In the genomic region with DNA sequence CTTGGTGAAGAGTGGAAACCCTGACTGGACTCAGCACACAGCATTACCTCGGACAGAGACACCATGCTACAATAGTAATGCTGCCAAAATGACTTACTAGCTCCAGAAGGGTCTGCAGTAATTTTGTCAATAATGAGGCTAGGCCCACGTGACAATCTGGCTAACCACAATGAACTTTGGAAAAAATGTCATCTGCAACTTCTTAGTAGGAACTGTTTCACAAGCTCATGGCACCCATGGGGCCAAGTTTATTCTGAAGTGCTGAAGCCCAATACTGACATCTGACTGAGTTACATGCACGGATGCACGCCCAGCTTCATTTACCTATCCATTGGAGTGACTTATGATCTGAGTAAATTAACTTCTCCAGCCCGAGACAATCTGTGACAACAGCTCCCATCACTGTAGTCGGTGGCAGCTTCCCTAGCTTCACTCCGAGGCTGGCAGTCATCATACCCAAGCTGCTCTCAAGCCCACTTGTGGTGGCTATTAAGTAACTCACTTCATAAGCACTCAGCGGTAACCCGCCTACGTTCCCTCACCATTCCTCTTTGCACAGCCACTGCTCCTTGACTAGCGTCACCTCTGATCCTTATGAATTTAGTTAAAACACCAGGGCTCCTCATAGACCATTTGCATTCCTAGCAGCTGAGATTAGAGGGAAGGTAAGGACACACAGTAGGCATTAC, we compare ENCODE assay signal across 30 mouse cellular contexts. TPM values are rescaled to one million over a fixed set of nuclear protein-coding genes. Genes with fewer than 3 reads are reported as not detected.
DNase-seq lines count a peak whose midpoint lies in the region; ATAC-seq and TF ChIP-seq lines count a peak whose summit lies in the region.
"Had no signal": no experiment of that assay in that cellular context is flagged by ENCODE, and none has a peak within 500 bp of the region (broad histone marks: within the 10 kb centered on the region; RNA-seq: fewer than 3 reads in every experiment).

No protein-coding gene starts in this region.

- 0 out of 2 replicates have a peak overlapping the region, but pooled peaks have one; percentile 36 for H3K27ac ChIP-seq in gastrocnemius, adult 2 months
- no peak overlapping the region for H3K27ac ChIP-seq in midbrain, embryonic 11.5 days (ENCODE audit: low read depth, low read length)
- H3K27ac ChIP-seq in midbrain, embryonic 16.5 days (ENCODE audit: low read length), result no peak overlapping the region
- 0 out of 2 replicates have a peak overlapping the region, but pooled peaks have one; percentile 59 for H3K27ac ChIP-seq in lung, embryonic 15.5 days
- H3K27ac ChIP-seq: heart, embryonic 10.5 days; hindbrain, embryonic 15.5 days; limb, embryonic 15.5 days; neural tube, embryonic 12.5 days; stomach, embryonic 15.5 days had no signal

- no peak overlapping the region for H3K4me2 ChIP-seq in midbrain, embryonic 11.5 days
- no peak overlapping the region for H3K4me2 ChIP-seq in midbrain, embryonic 16.5 days (ENCODE audit: low read length)
- no peak overlapping the region for H3K4me2 ChIP-seq in lung, embryonic 15.5 days
- H3K4me2 ChIP-seq: hindbrain, embryonic 15.5 days; limb, embryonic 15.5 days; neural tube, embryonic 12.5 days; stomach, embryonic 15.5 days had no signal

- no peak for ATAC-seq in midbrain, embryonic 11.5 days (ENCODE audit: low FRiP score)
- no peak for ATAC-seq in midbrain, embryonic 16.5 days
- peak; percentile 51 for ATAC-seq in lung, embryonic 15.5 days (ENCODE audit: borderline replicate concordance, extremely low read depth, low FRiP score, low TSS enrichment)
- ATAC-seq in megakaryocyte progenitor cell, adult 5-6 weeks (replicated peaks; ENCODE audit: poor library complexity), result 0 out of 2 replicates have a peak, but pooled peaks have one; percentile 9
- ATAC-seq: activated CD4-positive, CD25-positive, alpha-beta regulatory T cell, adult 4 months; forebrain, embryonic 16.5 days; Patski had no signal

- no peaks in the 10 kb centered on the region for H3K9me3 ChIP-seq in midbrain, embryonic 11.5 days (ENCODE audit: control insufficient read depth, low read length)
- H3K9me3 ChIP-seq in midbrain, embryonic 16.5 days (replicated peaks; ENCODE audit: control insufficient read depth, low read length, poor library complexity, severe bottlenecking), result no peaks in the 10 kb centered on the region
- no peaks in the 10 kb centered on the region for H3K9me3 ChIP-seq in lung, embryonic 15.5 days
- H3K9me3 ChIP-seq: heart, embryonic 10.5 days; hindbrain, embryonic 15.5 days; limb, embryonic 15.5 days; megakaryocyte, embryonic 14.5 days; neural tube, embryonic 12.5 days; stomach, embryonic 15.5 days had no signal

- H3K9ac ChIP-seq in midbrain, embryonic 11.5 days (ENCODE audit: low read length), result no peak overlapping the region
- H3K9ac ChIP-seq in midbrain, embryonic 16.5 days (ENCODE audit: low read depth, low read length), result no peak overlapping the region
- H3K9ac ChIP-seq in lung, embryonic 15.5 days, result no peak overlapping the region
- H3K9ac ChIP-seq: hindbrain, embryonic 15.5 days; limb, embryonic 15.5 days; neural tube, embryonic 12.5 days; stomach, embryonic 15.5 days had no signal

- H3K4me3 ChIP-seq in gastrocnemius, adult 2 months, result no peak overlapping the region
- no peak overlapping the region for H3K4me3 ChIP-seq in midbrain, embryonic 11.5 days (ENCODE audit: low read depth, low read length)
- no peak overlapping the region for H3K4me3 ChIP-seq in midbrain, embryonic 16.5 days (ENCODE audit: low read depth, low read length)
- H3K4me3 ChIP-seq in lung, embryonic 15.5 days, result no peak overlapping the region
- H3K4me3 ChIP-seq: heart, embryonic 10.5 days; hindbrain, embryonic 15.5 days; limb, embryonic 15.5 days; megakaryocyte, embryonic 14.5 days; neural tube, embryonic 12.5 days; stomach, embryonic 15.5 days had no signal

- DNase-seq in gastrocnemius, adult 2 months, result no peak
- DNase-seq in gastrocnemius, postnatal 36 days, result no peak
- DNase-seq in midbrain, embryonic 11.5 days (ENCODE audit: low spot score, missing footprints), result peak; percentile 81
- no peak for DNase-seq in kidney, postnatal 25 days
- no peak for DNase-seq in heart, postnatal 25 days (ENCODE audit: low spot score)
- DNase-seq: cerebellum, adult 11 months; cerebellum, postnatal 36 days; gastrocnemius, postnatal 10 days; heart, postnatal 10 days; kidney, adult 18-20 months; right cerebral cortex, postnatal 14 days; thymus, postnatal 25 days had no signal

- WGBS in midbrain, embryonic 11.5 days, result 94% methylated on average over 11 of the region's 11 CpGs
- WGBS in midbrain, embryonic 16.5 days, result 92% methylated on average over 11 of the region's 11 CpGs
- 64% methylated on average over 11 of the region's 11 CpGs for WGBS in lung, embryonic 15.5 days

- no peak for TF ChIP-seq CTCF in gastrocnemius, adult 2 months (IDR thresholded peaks at IDR 0.05)

- intact Hi-C loops in gastrocnemius, adult 2 months (cut with DNase I), result no loop called here
- intact Hi-C loops in gastrocnemius, postnatal 36 days (cut with DNase I), result no loop called here
- intact Hi-C loops in heart, postnatal 25 days (cut with DNase I), result no loop called here

- no peaks in the 10 kb centered on the region for H3K27me3 ChIP-seq in midbrain, embryonic 11.5 days (ENCODE audit: control insufficient read depth, insufficient read depth, low read length)
- H3K27me3 ChIP-seq in midbrain, embryonic 16.5 days (ENCODE audit: control insufficient read depth, insufficient read depth, low read depth, low read length), result no peaks in the 10 kb centered on the region
- no peaks in the 10 kb centered on the region for H3K27me3 ChIP-seq in lung, embryonic 15.5 days
- H3K27me3 ChIP-seq: hindbrain, embryonic 15.5 days; limb, embryonic 15.5 days; megakaryocyte, embryonic 14.5 days; neural tube, embryonic 12.5 days; Patski; stomach, embryonic 15.5 days had no signal

- peaks cover 23% of the 10 kb centered on the region; the same call in 1 of the 2 replicates for H3K36me3 ChIP-seq in midbrain, embryonic 11.5 days (ENCODE audit: control insufficient read depth, insufficient read depth, low read length)
- H3K36me3 ChIP-seq in midbrain, embryonic 16.5 days (ENCODE audit: control insufficient read depth, insufficient read depth, low read length), result peaks cover 22% of the 10 kb centered on the region
- H3K36me3 ChIP-seq in lung, embryonic 15.5 days, result peaks cover 52% of the 10 kb centered on the region

- no peaks in the 10 kb centered on the region for H3K4me1 ChIP-seq in midbrain, embryonic 11.5 days (ENCODE audit: control insufficient read depth, insufficient read depth, low read length)
- H3K4me1 ChIP-seq in midbrain, embryonic 16.5 days (ENCODE audit: control insufficient read depth, insufficient read depth, low read length), result no peaks in the 10 kb centered on the region
- peaks cover 12% of the 10 kb centered on the region for H3K4me1 ChIP-seq in lung, embryonic 15.5 days
- H3K4me1 ChIP-seq: hindbrain, embryonic 15.5 days; neural tube, embryonic 12.5 days had no signal

RNA-seq across cellular contexts. Expression of a gene that starts 4.4 kb away (rescaled TPM):
- not detected for total RNA-seq in gastrocnemius, adult 2 months (2021)
- total RNA-seq in gastrocnemius, postnatal 36 days (2021), result not detected
- 0.34 and 0.43 TPM in 2 replicates for polyA plus RNA-seq in midbrain, embryonic 11.5 days (2014; fragmentation: Nextera tagmentation; extraction: Ambion mirVana)
- polyA plus RNA-seq in midbrain, embryonic 16.5 days (2015; fragmentation: Nextera tagmentation; extraction: Ambion mirVana), result 0.95 TPM in 1 of 2 replicates, not detected in the other
- polyA plus RNA-seq in lung, embryonic 15.5 days (2015; fragmentation: Nextera tagmentation; extraction: Ambion mirVana), result not detected in 2 replicates
- not detected in 2 replicates for total RNA-seq in megakaryocyte progenitor cell, adult 5-6 weeks (2015)
- not detected in 2 replicates for total RNA-seq in megakaryocyte progenitor cell, adult 5-6 weeks (2017)
- total RNA-seq in heart, postnatal 25 days (2021), result not detected
- total RNA-seq: gastrocnemius, postnatal 10 days; heart, postnatal 10 days; layer of hippocampus, postnatal 25 days; left cerebral cortex, postnatal 25 days; midbrain, postnatal 0 days had no signal
- polyA plus RNA-seq: C2C12; embryonic facial prominence, embryonic 11.5 days; midbrain, postnatal 0 days; neural tube, embryonic 12.5 days; Patski; spleen, adult 2 months had no signal

RNA-seq across cellular contexts. Expression of a gene that starts 35.8 kb away (rescaled TPM):
- total RNA-seq in gastrocnemius, adult 2 months (2021), result 10 to 100 TPM; 41.1 to 48.6 TPM
- total RNA-seq in gastrocnemius, postnatal 36 days (2021), result 10 to 100 TPM; 29.6 to 36.5 TPM
- 113 and 130 TPM in 2 replicates for polyA plus RNA-seq in midbrain, embryonic 11.5 days (2014; fragmentation: Nextera tagmentation; extraction: Ambion mirVana)
- polyA plus RNA-seq in midbrain, embryonic 16.5 days (2015; fragmentation: Nextera tagmentation; extraction: Ambion mirVana), result 142 and 159 TPM in 2 replicates
- polyA plus RNA-seq in lung, embryonic 15.5 days (2015; fragmentation: Nextera tagmentation; extraction: Ambion mirVana), result 107 TPM in 2 replicates
- total RNA-seq in megakaryocyte progenitor cell, adult 5-6 weeks (2015), result 160 and 188 TPM in 2 replicates
- 289 and 470 TPM in 2 replicates for total RNA-seq in megakaryocyte progenitor cell, adult 5-6 weeks (2017)
- total RNA-seq in heart, postnatal 25 days (2021), result 10 to 100 TPM; 31.4 to 37.7 TPM

RNA-seq across cellular contexts. Expression of a gene that starts 40.2 kb away (rescaled TPM):
- total RNA-seq in gastrocnemius, adult 2 months (2021), result 1 to 10 TPM; 6.9 to 8.3 TPM
- 1 to 10 TPM; 6.4 to 6.6 TPM for total RNA-seq in gastrocnemius, postnatal 36 days (2021)
- 1.7 and 1.8 TPM in 2 replicates for polyA plus RNA-seq in midbrain, embryonic 11.5 days (2014; fragmentation: Nextera tagmentation; extraction: Ambion mirVana)
- polyA plus RNA-seq in midbrain, embryonic 16.5 days (2015; fragmentation: Nextera tagmentation; extraction: Ambion mirVana), result 4.1 and 5.0 TPM in 2 replicates
- 1.2 and 1.5 TPM in 2 replicates for polyA plus RNA-seq in lung, embryonic 15.5 days (2015; fragmentation: Nextera tagmentation; extraction: Ambion mirVana)
- 0.52 TPM in 1 of 2 replicates, not detected in the other for total RNA-seq in megakaryocyte progenitor cell, adult 5-6 weeks (2015)
- 0.21 and 0.27 TPM in 2 replicates for total RNA-seq in megakaryocyte progenitor cell, adult 5-6 weeks (2017)
- 1 to 10 TPM; 2.3 to 3.1 TPM for total RNA-seq in heart, postnatal 25 days (2021)

RNA-seq across cellular contexts. Expression of a gene that starts 41.8 kb away (rescaled TPM):
- 100 to 1,000 TPM; 203 to 264 TPM for total RNA-seq in gastrocnemius, adult 2 months (2021)
- total RNA-seq in gastrocnemius, postnatal 36 days (2021), result 100 to 1,000 TPM; 195 to 201 TPM
- polyA plus RNA-seq in midbrain, embryonic 11.5 days (2014; fragmentation: Nextera tagmentation; extraction: Ambion mirVana), result 21.5 and 27.4 TPM in 2 replicates
- 8.5 and 10.2 TPM in 2 replicates for polyA plus RNA-seq in midbrain, embryonic 16.5 days (2015; fragmentation: Nextera tagmentation; extraction: Ambion mirVana)
- 25.5 and 25.6 TPM in 2 replicates for polyA plus RNA-seq in lung, embryonic 15.5 days (2015; fragmentation: Nextera tagmentation; extraction: Ambion mirVana)
- total RNA-seq in megakaryocyte progenitor cell, adult 5-6 weeks (2015), result 18.8 and 21.7 TPM in 2 replicates
- 59.6 and 77.8 TPM in 2 replicates for total RNA-seq in megakaryocyte progenitor cell, adult 5-6 weeks (2017)
- 100 to 1,000 TPM; 263 to 280 TPM for total RNA-seq in heart, postnatal 25 days (2021)

Comparison
In these comparisons a context has a peak if more than half of its experiments do, and no peak if none do; other contexts are left out.
1. H3K27ac ChIP-seq: peak in gastrocnemius, adult 2 months (single experiment) and lung, embryonic 15.5 days (single experiment); none in midbrain, embryonic 11.5 days (single experiment) and midbrain, embryonic 16.5 days (single experiment).
2. ATAC-seq: peak in lung, embryonic 15.5 days (single experiment) and megakaryocyte progenitor cell, adult 5-6 weeks (single experiment); none in midbrain, embryonic 11.5 days (single experiment) and midbrain, embryonic 16.5 days (single experiment).